Mouse (Mus musculus): ENCODE data around the gene Rnft2.

DNA sequence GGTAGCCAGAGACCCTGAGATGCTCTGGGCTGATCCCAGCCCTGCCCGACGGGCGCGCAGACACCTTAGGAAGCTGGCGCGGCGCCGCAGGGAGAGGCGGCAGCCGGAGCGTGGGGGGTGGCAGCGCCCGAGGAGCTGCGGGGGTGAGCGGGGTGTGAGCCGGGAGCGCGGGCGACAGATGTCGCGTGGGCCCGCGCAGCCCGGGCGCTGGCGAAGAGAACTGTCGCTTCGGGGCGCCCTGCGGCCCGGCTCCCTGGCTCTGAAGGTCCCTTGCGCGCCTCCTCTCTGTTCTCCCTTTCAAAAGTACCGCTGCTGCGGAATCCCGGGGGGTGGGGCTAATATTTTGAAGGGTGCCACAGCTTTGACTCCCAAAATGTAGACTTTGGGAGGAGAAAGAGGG, 73.3 kb downstream of the Rnft2 start:
- no peak for TF ChIP-seq POLR2A (IDR thresholded peaks at IDR 0.05; ENCODE audit: borderline replicate concordance, low read depth, low read length)
- no peak for TF ChIP-seq CTCF (IDR thresholded peaks at IDR 0.05; ENCODE audit: low read depth, low read length)
